Mouse (Mus musculus) kidney, postnatal 25 days (tissue): Measurements from ENCODE around the gene Krt84.

Experiments
- DNase-seq, 2 experiments: peaks; one replicate each; pipeline ENCODE4 v3.0.0; 2021; ENCODE audit warnings: mixed read lengths in 2 of 2

Krt84 gene

DNA sequence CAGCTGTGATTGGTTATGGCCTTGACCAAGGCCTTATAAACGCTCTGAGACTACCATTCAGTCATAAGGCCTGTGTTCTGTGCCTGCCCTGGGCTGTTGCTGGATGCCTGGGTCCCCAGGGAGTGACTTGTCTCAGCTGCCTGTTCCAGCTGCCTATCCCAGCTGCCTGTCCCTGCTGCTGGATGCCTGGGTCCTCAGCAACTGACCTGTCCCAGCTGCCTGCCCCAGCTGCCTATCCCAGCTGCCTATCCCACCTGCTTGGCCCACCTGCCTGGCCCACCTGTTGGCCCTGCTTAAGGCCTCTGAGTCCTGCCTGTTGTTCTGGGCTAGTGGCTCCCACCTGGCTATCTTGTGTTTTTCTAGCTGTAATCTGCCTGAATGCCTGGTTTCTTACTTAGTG lies 38.4 kb downstream of the Krt84 start:
- no peak for DNase-seq

- DNase-seq, result no peak
Measured at GRCm38 (mm10) chr15:101493713-101494112, 38.9 kb downstream of the Krt84 start.

DNA sequence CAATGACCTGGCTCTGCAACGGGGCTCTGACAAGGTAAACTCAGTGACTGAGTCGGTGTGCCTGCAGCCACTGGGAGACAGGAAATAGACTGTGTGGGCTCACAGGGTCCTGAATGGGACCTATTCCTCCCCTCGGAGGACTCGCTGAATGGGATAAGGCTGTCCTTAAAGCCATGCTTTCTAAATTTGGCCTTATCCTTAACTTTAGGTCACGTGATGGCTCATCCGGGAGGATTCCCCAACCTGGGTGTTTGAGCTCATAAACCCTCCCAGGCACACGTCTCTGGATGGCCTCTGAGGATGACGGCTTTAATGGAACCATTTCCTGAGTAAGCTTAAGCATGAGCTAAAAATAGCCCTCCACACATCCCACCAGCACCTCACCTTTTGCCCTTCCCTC lies 39.9 kb downstream of the Krt84 start:
- DNase-seq, result no peak

DNA sequence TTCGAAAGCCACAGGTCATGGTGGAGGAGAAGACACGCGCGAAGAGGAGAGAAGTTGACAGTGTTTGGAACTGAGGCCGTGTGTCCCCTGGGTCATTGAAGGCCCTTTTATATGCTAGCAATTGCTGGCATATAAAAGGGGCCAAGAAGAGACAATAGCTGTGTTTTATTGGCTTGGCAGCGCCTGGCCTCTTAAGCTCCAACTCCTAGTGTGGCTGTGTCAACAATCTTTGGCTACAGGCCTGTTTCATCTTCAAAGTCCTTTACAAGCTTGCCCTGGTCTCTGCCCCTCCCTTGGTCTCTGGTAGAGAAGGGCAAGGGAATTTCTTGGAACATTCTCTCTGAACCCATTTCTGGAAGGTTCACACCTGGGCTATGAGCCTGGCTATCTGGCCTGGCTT lies 41.2 kb downstream of the Krt84 start, which contains the start of gene Krt83:
Gene Krt83 (minus strand): TSS at position 82 of the 400 bp plus-strand sequence.
- no peak for DNase-seq

DNA sequence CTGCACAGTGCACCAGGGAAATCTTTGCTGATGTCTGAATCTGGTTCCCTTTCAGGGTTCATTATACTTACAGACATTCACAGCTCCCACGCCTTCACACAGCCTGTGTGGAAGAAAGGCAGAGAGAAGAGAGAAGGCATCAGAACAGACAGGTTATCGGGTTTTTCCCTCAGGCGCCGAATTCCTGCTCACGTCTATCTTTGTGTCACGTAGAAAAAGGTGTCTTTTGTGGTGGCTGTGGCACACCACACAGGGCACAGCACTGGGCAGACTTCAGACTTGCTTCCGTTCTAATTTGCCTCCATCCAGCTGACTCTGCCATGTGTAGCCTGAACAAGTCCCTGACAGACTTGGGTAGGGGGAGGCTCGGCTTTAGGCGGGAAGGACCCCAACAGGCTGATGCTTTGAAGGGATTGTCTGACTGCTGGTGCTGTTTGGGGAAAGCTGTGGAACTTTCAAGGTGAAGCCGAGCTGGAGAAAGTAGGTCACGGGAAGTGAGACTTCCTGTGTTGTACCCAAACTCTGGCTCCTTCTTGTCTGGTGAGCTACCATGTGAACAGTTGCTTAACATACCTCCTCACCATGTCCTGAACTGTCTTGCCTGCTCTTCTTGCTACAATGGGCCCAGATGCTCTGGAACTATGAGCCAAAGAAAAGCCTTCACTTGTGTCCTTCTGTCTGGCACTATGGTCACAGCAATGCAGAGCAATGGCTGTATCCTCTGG lies 46.5 kb downstream of the Krt84 start:
- no peak for DNase-seq

DNA sequence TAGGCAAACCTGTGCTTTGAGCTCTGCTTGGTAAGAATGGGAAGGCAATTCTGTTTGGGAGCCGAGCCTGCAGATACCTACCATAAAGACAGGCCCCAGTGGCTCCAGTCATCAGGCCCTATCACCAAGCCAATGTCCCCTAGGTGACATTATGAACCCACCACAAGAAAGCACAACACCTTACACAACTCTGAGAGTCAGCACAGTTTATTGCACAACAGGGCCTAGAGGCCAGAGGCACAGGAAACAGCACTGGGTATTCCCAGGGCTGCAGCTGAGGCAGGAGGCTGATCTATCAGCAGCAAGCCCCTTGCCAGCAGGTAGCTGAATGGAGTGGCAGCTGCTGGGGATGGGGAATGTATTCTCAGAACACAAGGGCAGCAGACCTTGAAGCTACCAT lies 47.7 kb downstream of the Krt84 start:
- no peak for DNase-seq

GRCm38 (mm10) chr15:101483646-101484045 lies 49.0 kb downstream of the Krt84 start:
- DNase-seq, result no peak

DNA sequence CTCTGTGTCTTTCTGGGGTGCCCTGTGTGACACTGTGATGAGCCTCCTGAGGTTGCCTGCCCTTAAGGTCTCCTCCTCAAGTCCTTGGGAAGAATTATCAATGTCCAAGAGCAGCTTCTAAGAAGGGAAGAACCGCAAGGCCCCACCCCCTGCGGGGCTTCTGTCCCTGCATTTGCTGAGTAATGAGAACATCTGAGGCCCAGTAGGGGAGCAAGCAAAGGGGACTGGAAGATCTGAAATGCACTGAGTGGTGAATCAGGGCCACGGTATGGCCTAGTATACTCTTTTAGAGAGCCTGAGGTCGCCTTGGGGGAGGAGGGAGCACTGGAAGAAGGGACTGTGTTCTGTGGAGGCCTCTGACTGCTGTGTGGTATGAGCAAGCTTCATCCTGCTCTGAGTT lies 50.6 kb downstream of the Krt84 start:
- DNase-seq, result no peak

DNA sequence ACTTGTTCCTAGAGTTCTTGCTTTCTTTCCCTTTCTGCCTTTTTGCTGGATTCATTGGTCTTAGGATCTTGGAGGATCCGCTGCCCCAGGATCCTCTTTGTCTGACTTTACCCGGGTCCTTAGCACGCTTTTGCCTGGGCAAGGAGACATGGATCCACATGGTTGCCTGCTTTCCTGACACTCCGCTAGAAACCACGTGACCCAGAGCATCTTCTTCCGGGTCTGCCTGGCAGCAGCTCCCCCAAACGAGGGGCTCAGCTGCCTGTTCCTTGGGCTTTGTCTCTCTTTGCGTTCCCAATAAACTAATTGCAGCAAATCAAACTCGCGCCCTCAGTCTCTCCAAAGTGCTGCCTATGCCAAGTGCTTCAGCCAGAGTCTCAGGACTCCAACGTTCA lies 53.0 kb downstream of the Krt84 start:
- DNase-seq, result no peak

- DNase-seq, result peak; percentile 44 to 55
Measured at GRCm38 (mm10) chr15:101479007-101479665, 53.5 kb downstream of the Krt84 start.
